ENCODE assay signal across 20 mouse cellular contexts in genomic region chr3:151020014-151020413, GRCm38 (mm10).
A peak's percentile ranks its signal among the peaks of the same experiment; 100 is the strongest.
DNase-seq lines count a peak whose midpoint lies in the region; ATAC-seq and TF ChIP-seq lines count a peak whose summit lies in the region.
"Had no signal": no experiment of that assay in that cellular context is flagged by ENCODE, and none has a peak within 500 bp of the region (broad histone marks: within the 10 kb centered on the region; RNA-seq: fewer than 3 reads in every experiment).

No protein-coding gene starts in this region.

- no peak for TF ChIP-seq CTCF in Patski (IDR thresholded peaks at IDR 0.05)

- peak; percentile 76 for DNase-seq in Muller cell, postnatal 12 days (ENCODE audit: inconsistent ontology term)
- DNase-seq in Patski (ENCODE audit: low read depth, low spot score), result peak; percentile 20
- no peak for DNase-seq in spleen, postnatal 14 days (ENCODE audit: low spot score in 2 of 2)
- DNase-seq in adrenal gland, adult (ENCODE audit: inconsistent age in 2 of 2, low spot score in 1 of 2), result no peak
- DNase-seq: adrenal gland, adult 2 months; adrenal gland, adult 8-10 months; adrenal gland, postnatal 10 days; adrenal gland, postnatal 14 days; adrenal gland, postnatal 25 days; adrenal gland, postnatal 36 days; B cell, adult 2 months; cerebellum, adult 11 months; cerebellum, adult 11-12 months; cerebellum, adult 18-20 months; cerebellum, adult 2 months; cerebellum, adult 8-10 months; cerebellum, adult 9-10 months had no signal

- H3K27me3 ChIP-seq in Patski, result no peaks in the 10 kb centered on the region
- H3K27me3 ChIP-seq: CH12.LX had no signal

- CTCF ChIA-PET in Patski (lab: Charles Lee), result interaction anchor here (1.3 kb wide), 1 partner anchor 22 kb away, joined by 3 read pairs; no protein-coding TSS in a partner anchor

- POLR2A ChIA-PET in Patski (lab: Charles Lee), result no interaction called here

- in situ Hi-C loops in Patski (cut with MboI; ENCODE audit: low pct_unique_long_range_greater_than_20kb), result no loop called here

- peak; percentile 98 for ATAC-seq in Patski
- ATAC-seq: activated CD4-positive, CD25-positive, alpha-beta regulatory T cell, adult 4 months; CD4-positive, CD25-positive, alpha-beta regulatory T cell, adult 4 months had no signal

Comparison
In these comparisons a context has a peak if more than half of its experiments do, and no peak if none do; other contexts are left out.
1. DNase-seq: peak in Muller cell, postnatal 12 days (single experiment) and Patski (single experiment); none in spleen, postnatal 14 days (0 of 2) and adrenal gland, adult (0 of 2).